Comparison of ENCODE assay signal across 16 mouse cellular contexts in the genomic region with DNA sequence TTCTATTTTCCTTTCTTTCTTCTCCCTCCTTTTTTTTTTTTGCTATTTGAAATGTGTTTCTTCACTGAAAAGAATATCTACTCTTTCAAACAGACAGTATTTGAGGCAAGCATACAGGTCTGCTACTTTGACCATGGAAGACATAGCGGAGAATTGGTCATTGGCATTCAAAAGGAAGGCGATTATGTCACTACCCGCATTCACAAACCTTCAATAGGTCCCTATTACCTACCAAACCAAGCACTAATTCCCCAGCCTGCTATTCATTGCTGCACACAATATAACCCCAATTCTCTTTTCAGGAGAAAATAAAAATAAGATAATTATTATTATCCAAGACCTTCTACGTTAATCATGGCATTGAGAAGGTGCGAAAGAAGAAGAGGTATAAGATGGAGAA. TPM values are rescaled to one million over a fixed set of nuclear protein-coding genes. Genes with fewer than 3 reads are reported as not detected.
DNase-seq lines count a peak whose midpoint lies in the region; ATAC-seq and TF ChIP-seq lines count a peak whose summit lies in the region.
"Had no signal": no experiment of that assay in that cellular context is flagged by ENCODE, and none has a peak within 500 bp of the region (broad histone marks: within the 10 kb centered on the region; RNA-seq: fewer than 3 reads in every experiment).

No protein-coding gene starts in this region.

- 0 out of 2 replicates have a peak overlapping the region, but pooled peaks have one; percentile 59 for H3K27ac ChIP-seq in forebrain, embryonic 12.5 days
- H3K27ac ChIP-seq in forebrain, postnatal 0 days (ENCODE audit: low read depth, low read length): no peak overlapping the region
- peak overlapping the region; percentile 9; the same call in 1 of the 2 replicates for H3K27ac ChIP-seq in forebrain, embryonic 15.5 days (replicated peaks)
- no peak overlapping the region for H3K27ac ChIP-seq in forebrain, embryonic 14.5 days (ENCODE audit: low read depth, low read length)
- H3K27ac ChIP-seq: embryonic facial prominence, embryonic 10.5 days; embryonic facial prominence, embryonic 12.5 days had no signal

- H3K36me3 ChIP-seq in forebrain, embryonic 12.5 days (replicated peaks): peaks cover 32% of the 10 kb centered on the region
- H3K36me3 ChIP-seq in forebrain, postnatal 0 days (ENCODE audit: insufficient read depth): peaks cover 11% of the 10 kb centered on the region
- peaks cover 24% of the 10 kb centered on the region for H3K36me3 ChIP-seq in forebrain, embryonic 15.5 days
- H3K36me3 ChIP-seq in forebrain, embryonic 14.5 days (ENCODE audit: control insufficient read depth, insufficient read depth, low read length): peaks cover 50% of the 10 kb centered on the region

- 29% methylated on average over 5 of the region's 5 CpGs for WGBS in forebrain, embryonic 12.5 days
- 32% methylated on average over 5 of the region's 5 CpGs for WGBS in forebrain, postnatal 0 days
- WGBS in forebrain, embryonic 15.5 days: 19% methylated on average over 5 of the region's 5 CpGs
- 6% methylated on average over 5 of the region's 5 CpGs for WGBS in forebrain, embryonic 14.5 days

- no peaks in the 10 kb centered on the region for H3K27me3 ChIP-seq in forebrain, embryonic 12.5 days
- H3K27me3 ChIP-seq in forebrain, postnatal 0 days (ENCODE audit: insufficient read depth, low read length): no peaks in the 10 kb centered on the region
- H3K27me3 ChIP-seq in forebrain, embryonic 15.5 days: no peaks in the 10 kb centered on the region
- H3K27me3 ChIP-seq in forebrain, embryonic 14.5 days (replicated peaks; ENCODE audit: control insufficient read depth, insufficient read depth, low read length): no peaks in the 10 kb centered on the region
- H3K27me3 ChIP-seq: embryonic facial prominence, embryonic 12.5 days had no signal

- peaks cover 8% of the 10 kb centered on the region; the same call in 1 of the 2 replicates for H3K4me1 ChIP-seq in forebrain, embryonic 12.5 days
- no peaks in the 10 kb centered on the region for H3K4me1 ChIP-seq in forebrain, postnatal 0 days (ENCODE audit: insufficient read depth)
- H3K4me1 ChIP-seq in forebrain, embryonic 15.5 days: peaks cover 31% of the 10 kb centered on the region
- peaks cover 16% of the 10 kb centered on the region for H3K4me1 ChIP-seq in forebrain, embryonic 14.5 days (ENCODE audit: control insufficient read depth, insufficient read depth, low read length)
- H3K4me1 ChIP-seq: embryonic facial prominence, embryonic 12.5 days had no signal

- no peak overlapping the region for H3K4me3 ChIP-seq in forebrain, embryonic 12.5 days (replicated peaks)
- H3K4me3 ChIP-seq in forebrain, postnatal 0 days (ENCODE audit: low read depth, low read length): no peak overlapping the region
- H3K4me3 ChIP-seq in forebrain, embryonic 15.5 days: no peak overlapping the region
- no peak overlapping the region for H3K4me3 ChIP-seq in forebrain, embryonic 14.5 days (ENCODE audit: low read depth, low read length)
- H3K4me3 ChIP-seq: embryonic facial prominence, embryonic 10.5 days; embryonic facial prominence, embryonic 12.5 days had no signal

- no peak overlapping the region for H3K4me2 ChIP-seq in forebrain, embryonic 12.5 days
- no peak overlapping the region for H3K4me2 ChIP-seq in forebrain, postnatal 0 days (ENCODE audit: low read depth)
- no peak overlapping the region for H3K4me2 ChIP-seq in forebrain, embryonic 15.5 days (replicated peaks)
- no peak overlapping the region for H3K4me2 ChIP-seq in forebrain, embryonic 14.5 days (ENCODE audit: low read length)
- H3K4me2 ChIP-seq: embryonic facial prominence, embryonic 12.5 days had no signal

- no peaks in the 10 kb centered on the region for H3K9me3 ChIP-seq in forebrain, embryonic 12.5 days
- H3K9me3 ChIP-seq in forebrain, postnatal 0 days (ENCODE audit: low read length): no peaks in the 10 kb centered on the region
- H3K9me3 ChIP-seq in forebrain, embryonic 15.5 days: no peaks in the 10 kb centered on the region
- no peaks in the 10 kb centered on the region for H3K9me3 ChIP-seq in forebrain, embryonic 14.5 days (replicated peaks; ENCODE audit: control insufficient read depth, low read length)
- H3K9me3 ChIP-seq: embryonic facial prominence, embryonic 10.5 days; embryonic facial prominence, embryonic 12.5 days had no signal

- H3K9ac ChIP-seq in forebrain, embryonic 12.5 days: no peak overlapping the region
- no peak overlapping the region for H3K9ac ChIP-seq in forebrain, postnatal 0 days
- H3K9ac ChIP-seq in forebrain, embryonic 15.5 days (replicated peaks): no peak overlapping the region
- H3K9ac ChIP-seq in forebrain, embryonic 14.5 days (ENCODE audit: low read length): no peak overlapping the region
- H3K9ac ChIP-seq: embryonic facial prominence, embryonic 12.5 days had no signal

- TF ChIP-seq CTCF in forebrain, postnatal 0 days (IDR thresholded peaks at IDR 0.05; ENCODE audit: low read depth): no peak
- TF ChIP-seq CTCF in brain, embryonic 14.5 days (IDR thresholded peaks at IDR 0.05; ENCODE audit: borderline replicate concordance, extremely low read depth, insufficient read depth, insufficient read length): no peak

- ATAC-seq in forebrain, embryonic 12.5 days (ENCODE audit: low FRiP score): no peak
- no peak for ATAC-seq in forebrain, postnatal 0 days
- ATAC-seq in forebrain, embryonic 15.5 days (replicated peaks): no peak
- ATAC-seq in forebrain, embryonic 14.5 days: no peak

- DNase-seq in forebrain, postnatal 0 days: no peak
- no peak for DNase-seq in forebrain, embryonic 14.5 days (ENCODE audit: low spot score)
- DNase-seq in brain, embryonic 14.5 days (ENCODE audit: low read depth): peak; percentile 61
- no peak for DNase-seq in gastrocnemius, postnatal 4 days (ENCODE audit: low spot score in 2 of 2)
- DNase-seq: adrenal gland, adult 2 months; adrenal gland, postnatal 10 days; adrenal gland, postnatal 25 days; cerebellum, adult 11-12 months; cerebellum, adult 2 months; cerebellum, adult 9-10 months; cerebellum, postnatal 10 days; cerebellum, postnatal 25 days had no signal

- TF ChIP-seq POLR2A in brain, embryonic 14.5 days (IDR thresholded peaks at IDR 0.05; ENCODE audit: borderline replicate concordance, extremely low read depth, insufficient read depth, insufficient read length, poor library complexity, severe bottlenecking): no peak

RNA-seq across cellular contexts. Expression of a gene that starts 30.3 kb away (rescaled TPM):
- polyA plus RNA-seq in forebrain, embryonic 12.5 days (2016; fragmentation: Nextera tagmentation; extraction: Ambion mirVana): 104 and 111 TPM in 2 replicates
- 204 and 227 TPM in 2 replicates for total RNA-seq in forebrain, postnatal 0 days (2014; rRNA removed)
- polyA plus RNA-seq in forebrain, postnatal 0 days (2015; fragmentation: Nextera tagmentation; extraction: Ambion mirVana): 85.5 and 106 TPM in 2 replicates
- polyA plus RNA-seq in forebrain, embryonic 15.5 days (2015; fragmentation: Nextera tagmentation; extraction: Ambion mirVana): 155 and 167 TPM in 2 replicates
- 99.1 and 114 TPM in 2 replicates for polyA plus RNA-seq in forebrain, embryonic 14.5 days (2014; fragmentation: Nextera tagmentation; extraction: Ambion mirVana)
- 134 and 209 TPM in 2 replicates for polyA plus RNA-seq in brain, embryonic 14.5 days (2012; rRNA removed)
- total RNA-seq in gastrocnemius, postnatal 4 days (2021): 1 to 10 TPM; 5.1 to 6.7 TPM

Comparison
In these comparisons a context has a peak if more than half of its experiments do, and no peak if none do; other contexts are left out.
1. H3K27ac ChIP-seq: peak in forebrain, embryonic 12.5 days (single experiment) and forebrain, embryonic 15.5 days (single experiment); none in forebrain, postnatal 0 days (single experiment) and forebrain, embryonic 14.5 days (single experiment).